Mouse (Mus musculus): ENCODE data around the gene B230217C12Rik. TPM values are rescaled to one million over a fixed set of nuclear protein-coding genes. Genes with fewer than 3 reads are reported as not detected.
A peak's percentile ranks its signal among the peaks of the same experiment; 100 is the strongest.

The B230217C12Rik gene
- polyA plus RNA-seq, 1 experiment = 4.9 TPM

- TF ChIP-seq USF1 (IDR thresholded peaks at IDR 0.05; ENCODE audit: low read depth) (no peak), MYOD1 (IDR thresholded peaks at IDR 0.05; ENCODE audit: control insufficient read depth, insufficient read length, low read depth) (no peak), MYOG (IDR thresholded peaks at IDR 0.05; ENCODE audit: control insufficient read depth, extremely low read depth, insufficient read length) (no peak), FOSL1 (IDR thresholded peaks at IDR 0.05; ENCODE audit: insufficient read depth, low read length, poor library complexity, severe bottlenecking) (no peak), CTCF (IDR thresholded peaks at IDR 0.05; ENCODE audit: control insufficient read depth, insufficient read depth, insufficient read length) (no peak), CEBPB (IDR thresholded peaks at IDR 0.05; ENCODE audit: low read depth) (no peak), MAX (IDR thresholded peaks at IDR 0.05) (no peak)
- Histone ChIP-seq H3K27me3 (ENCODE audit: control insufficient read depth, insufficient read depth, insufficient read length) (no peaks in the 10 kb centered on the region), H3K79me3 (ENCODE audit: low read depth) (peaks cover 88% of the 10 kb centered on the region), H3K36me3 (ENCODE audit: control insufficient read depth, insufficient read depth) (peaks cover 98% of the 10 kb centered on the region), H3K79me2 (ENCODE audit: control insufficient read depth, insufficient read depth) (peaks cover 100% of the 10 kb centered on the region), H3K4me3 (ENCODE audit: insufficient read depth, poor library complexity, severe bottlenecking) (no peak overlapping the region), H3ac (ENCODE audit: control insufficient read depth, insufficient read length, low read depth) (no peak overlapping the region)
Measured at GRCm38 (mm10) chr11:97819923-97820322, 20.7 kb upstream of the B230217C12Rik start.

- Histone ChIP-seq H3ac (ENCODE audit: control insufficient read depth, insufficient read length, low read depth) (no peak overlapping the region), H3K27me3 (ENCODE audit: control insufficient read depth, insufficient read depth, insufficient read length) (no peaks in the 10 kb centered on the region), H3K36me3 (ENCODE audit: control insufficient read depth, insufficient read depth) (peaks cover 98% of the 10 kb centered on the region), H3K79me3 (ENCODE audit: low read depth) (peaks cover 86% of the 10 kb centered on the region), H3K4me3 (ENCODE audit: insufficient read depth, poor library complexity, severe bottlenecking) (no peak overlapping the region), H3K79me2 (ENCODE audit: control insufficient read depth, insufficient read depth) (peaks cover 100% of the 10 kb centered on the region)
- no peak for TF ChIP-seq CTCF (IDR thresholded peaks at IDR 0.05; ENCODE audit: control insufficient read depth, insufficient read depth, insufficient read length)
- no peak for TF ChIP-seq USF1 (IDR thresholded peaks at IDR 0.05; ENCODE audit: low read depth)
- no peak for TF ChIP-seq MYOG (IDR thresholded peaks at IDR 0.05; ENCODE audit: control insufficient read depth, extremely low read depth, insufficient read length)
- no peak for TF ChIP-seq CEBPB (IDR thresholded peaks at IDR 0.05; ENCODE audit: low read depth)
- TF ChIP-seq MYOD1 (IDR thresholded peaks at IDR 0.05; ENCODE audit: control insufficient read depth, insufficient read length, low read depth) = no peak
- no peak for TF ChIP-seq MAX (IDR thresholded peaks at IDR 0.05)
- no peak for TF ChIP-seq FOSL1 (IDR thresholded peaks at IDR 0.05; ENCODE audit: insufficient read depth, low read length, poor library complexity, severe bottlenecking)
Measured at GRCm38 (mm10) chr11:97820840-97821239, 19.7 kb upstream of the B230217C12Rik start.

- H3K36me3 ChIP-seq (ENCODE audit: control insufficient read depth, insufficient read depth) = peaks cover 98% of the 10 kb centered on the region
Measured at GRCm38 (mm10) chr11:97821401-97822064, 19.0 kb upstream of the B230217C12Rik start.

GRCm38 (mm10) chr11:97822840-97823603 lies 17.6 kb upstream of the B230217C12Rik start:
- TF ChIP-seq CTCF (IDR thresholded peaks at IDR 0.05; ENCODE audit: control insufficient read depth, insufficient read depth, insufficient read length) (no peak), MYOD1 (IDR thresholded peaks at IDR 0.05; ENCODE audit: control insufficient read depth, insufficient read length, low read depth) (no peak), MAX (IDR thresholded peaks at IDR 0.05) (no peak), USF1 (IDR thresholded peaks at IDR 0.05; ENCODE audit: low read depth) (no peak), MYOG (IDR thresholded peaks at IDR 0.05; ENCODE audit: control insufficient read depth, extremely low read depth, insufficient read length) (no peak), CEBPB (IDR thresholded peaks at IDR 0.05; ENCODE audit: low read depth) (no peak), FOSL1 (IDR thresholded peaks at IDR 0.05; ENCODE audit: insufficient read depth, low read length, poor library complexity, severe bottlenecking) (no peak)
- Histone ChIP-seq H3ac (ENCODE audit: control insufficient read depth, insufficient read length, low read depth) (no peak overlapping the region), H3K79me2 (ENCODE audit: control insufficient read depth, insufficient read depth) (peaks cover 99% of the 10 kb centered on the region), H3K79me3 (ENCODE audit: low read depth) (peaks cover 72% of the 10 kb centered on the region), H3K27me3 (ENCODE audit: control insufficient read depth, insufficient read depth, insufficient read length) (no peaks in the 10 kb centered on the region), H3K4me3 (ENCODE audit: insufficient read depth, poor library complexity, severe bottlenecking) (no peak overlapping the region), H3K36me3 (ENCODE audit: control insufficient read depth, insufficient read depth) (peaks cover 98% of the 10 kb centered on the region)

More at GRCm38 (mm10) chr11:97821401-97822064, 19.0 kb upstream of the B230217C12Rik start:
- TF ChIP-seq CEBPB (IDR thresholded peaks at IDR 0.05; ENCODE audit: low read depth) (no peak), MYOD1 (IDR thresholded peaks at IDR 0.05; ENCODE audit: control insufficient read depth, insufficient read length, low read depth) (no peak), USF1 (IDR thresholded peaks at IDR 0.05; ENCODE audit: low read depth) (no peak), MAX (IDR thresholded peaks at IDR 0.05) (peak; percentile 10), FOSL1 (IDR thresholded peaks at IDR 0.05; ENCODE audit: insufficient read depth, low read length, poor library complexity, severe bottlenecking) (no peak), MYOG (IDR thresholded peaks at IDR 0.05; ENCODE audit: control insufficient read depth, extremely low read depth, insufficient read length) (no peak), CTCF (IDR thresholded peaks at IDR 0.05; ENCODE audit: control insufficient read depth, insufficient read depth, insufficient read length) (no peak)
- H3ac ChIP-seq (ENCODE audit: control insufficient read depth, insufficient read length, low read depth) = no peak overlapping the region
- H3K4me3 ChIP-seq (ENCODE audit: insufficient read depth, poor library complexity, severe bottlenecking) = no peak overlapping the region
- peaks cover 100% of the 10 kb centered on the region for H3K79me2 ChIP-seq (ENCODE audit: control insufficient read depth, insufficient read depth)
- no peaks in the 10 kb centered on the region for H3K27me3 ChIP-seq (ENCODE audit: control insufficient read depth, insufficient read depth, insufficient read length)
- peaks cover 81% of the 10 kb centered on the region for H3K79me3 ChIP-seq (ENCODE audit: low read depth)

- H3K4me3 ChIP-seq (ENCODE audit: insufficient read depth, poor library complexity, severe bottlenecking) = no peak overlapping the region
- H3K79me3 ChIP-seq (ENCODE audit: low read depth) = peaks cover 70% of the 10 kb centered on the region
- peaks cover 99% of the 10 kb centered on the region for H3K36me3 ChIP-seq (ENCODE audit: control insufficient read depth, insufficient read depth)
- H3K79me2 ChIP-seq (ENCODE audit: control insufficient read depth, insufficient read depth) = peaks cover 99% of the 10 kb centered on the region
- TF ChIP-seq FOSL1 (IDR thresholded peaks at IDR 0.05; ENCODE audit: insufficient read depth, low read length, poor library complexity, severe bottlenecking) (no peak), CEBPB (IDR thresholded peaks at IDR 0.05; ENCODE audit: low read depth) (no peak), CTCF (IDR thresholded peaks at IDR 0.05; ENCODE audit: control insufficient read depth, insufficient read depth, insufficient read length) (no peak), MAX (IDR thresholded peaks at IDR 0.05) (no peak), MYOG (IDR thresholded peaks at IDR 0.05; ENCODE audit: control insufficient read depth, extremely low read depth, insufficient read length) (no peak), MYOD1 (IDR thresholded peaks at IDR 0.05; ENCODE audit: control insufficient read depth, insufficient read length, low read depth) (no peak)
- H3K27me3 ChIP-seq (ENCODE audit: control insufficient read depth, insufficient read depth, insufficient read length) = no peaks in the 10 kb centered on the region
- no peak overlapping the region for H3ac ChIP-seq (ENCODE audit: control insufficient read depth, insufficient read length, low read depth)
Measured at GRCm38 (mm10) chr11:97824168-97824567, 16.4 kb upstream of the B230217C12Rik start.
